Mouse (Mus musculus): ENCODE results near the gene Tshz2.

The Tshz2 gene

DNA sequence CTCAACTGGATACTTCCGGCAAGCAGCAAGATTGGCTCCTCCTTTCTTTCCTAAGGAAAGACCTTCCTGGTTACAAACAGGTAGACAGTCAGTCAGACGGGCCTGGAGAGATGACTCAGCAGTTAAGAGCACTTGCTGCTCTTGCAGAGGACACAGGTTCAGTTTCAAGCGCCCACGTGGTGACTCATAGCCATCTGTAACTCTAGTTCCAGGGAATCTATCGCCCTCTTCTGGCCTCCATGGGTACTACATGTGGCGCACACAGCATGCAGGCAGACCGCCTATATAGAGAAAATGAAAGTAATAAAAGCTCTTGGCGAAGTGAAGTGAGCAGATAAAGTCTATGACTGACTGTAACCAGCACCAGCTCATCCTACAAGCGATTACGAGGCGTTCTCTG is 413.1 kb downstream of the Tshz2 start:
- CTCF ChIA-PET, result no interaction called here

DNA sequence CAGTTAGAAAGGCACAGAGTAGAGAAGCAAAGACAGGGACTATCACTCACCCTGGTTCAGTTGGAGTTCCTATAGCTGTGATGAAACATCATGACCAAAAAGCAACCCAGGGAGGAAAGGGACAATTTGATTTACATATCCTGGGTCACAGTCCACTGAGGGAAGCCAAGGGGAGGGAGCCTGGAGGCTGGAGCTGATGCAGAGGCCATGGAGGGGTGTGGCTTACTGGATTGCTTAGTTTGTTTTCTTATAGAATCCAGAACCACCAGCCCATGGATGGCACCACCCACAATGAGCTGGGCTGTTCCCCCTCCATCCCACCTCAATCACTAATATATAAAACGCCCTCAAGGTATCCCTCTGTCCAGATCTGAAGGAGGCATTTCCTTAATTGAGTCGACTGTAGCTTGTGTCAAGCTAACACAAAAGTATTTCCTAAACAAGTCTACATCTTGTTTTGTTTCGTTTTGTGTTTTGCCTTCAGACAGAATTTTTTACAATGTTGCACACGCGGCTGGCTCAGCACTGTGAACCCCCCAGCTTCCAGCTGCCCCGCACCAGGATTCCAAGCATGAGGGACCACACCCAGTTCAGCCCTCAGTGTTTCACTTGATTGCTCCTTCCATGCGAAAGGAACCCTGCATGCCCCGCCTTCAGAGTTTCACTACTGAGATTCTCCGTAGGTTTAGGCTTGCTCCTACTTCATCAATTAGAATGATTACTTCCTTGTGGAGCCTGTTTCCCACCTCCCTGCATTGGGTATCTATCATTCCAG is 413.7 kb downstream of the Tshz2 start:
- CTCF ChIA-PET, result no interaction called here

DNA sequence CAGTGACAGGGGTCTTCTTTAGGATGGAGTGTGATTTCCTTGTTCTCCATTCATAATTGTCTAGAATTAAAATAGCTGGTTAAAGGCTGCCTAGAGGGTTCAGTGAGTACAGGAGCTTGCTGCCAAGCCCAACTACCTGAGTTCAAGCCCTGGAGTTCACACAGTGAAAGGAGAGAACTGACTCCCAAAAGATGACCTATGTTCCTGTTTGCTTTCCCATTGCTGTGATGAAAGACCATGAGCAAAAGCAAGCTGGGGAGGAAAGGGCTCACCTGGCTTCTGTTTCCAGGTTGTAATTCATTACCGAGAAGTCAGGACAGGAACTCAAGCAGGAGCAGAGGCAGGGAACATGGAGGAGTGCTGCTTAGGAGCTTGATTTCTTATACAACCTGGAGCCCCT is 416.0 kb downstream of the Tshz2 start:
- CTCF ChIA-PET, result no interaction called here

DNA sequence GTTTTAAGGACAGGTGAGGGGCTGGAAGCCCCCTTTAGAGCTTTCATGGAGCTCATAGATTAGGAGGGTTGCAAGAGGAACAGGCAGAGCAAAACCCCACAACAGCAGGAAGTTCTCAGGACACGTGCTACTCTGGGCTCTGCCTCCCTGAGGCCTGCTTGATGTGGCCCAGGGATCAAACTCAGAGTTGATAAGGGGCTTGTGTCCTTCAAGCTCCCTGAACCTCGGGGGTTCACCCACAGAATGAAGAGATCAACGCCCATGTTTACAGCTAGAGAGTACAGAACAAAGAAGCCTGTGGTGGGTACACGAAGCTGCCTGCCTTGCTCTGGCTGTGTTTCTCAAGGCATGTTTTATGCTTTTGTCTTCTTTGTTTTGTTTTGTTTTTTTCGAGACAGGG is 417.8 kb downstream of the Tshz2 start:
- CTCF ChIA-PET, result no interaction called here

DNA sequence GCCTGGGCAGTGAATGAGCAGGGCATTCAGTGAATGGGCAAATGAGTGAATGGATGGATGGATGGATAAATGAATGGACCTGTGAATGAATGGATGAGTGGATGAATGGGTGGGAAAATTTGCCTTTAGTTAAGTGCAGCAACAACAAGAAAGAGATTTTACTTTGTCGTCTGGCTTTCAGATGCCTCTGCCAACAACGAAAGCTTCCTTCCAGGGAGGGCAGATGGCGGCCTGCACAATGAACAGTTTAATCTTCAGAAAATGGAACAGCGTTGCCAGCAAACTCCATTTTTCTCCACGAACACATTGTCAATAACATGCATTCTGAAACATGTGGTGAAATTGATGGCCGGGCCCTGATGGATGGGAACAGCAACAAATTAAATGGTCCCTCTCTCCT is 418.6 kb downstream of the Tshz2 start:
- CTCF ChIA-PET, result no interaction called here

DNA sequence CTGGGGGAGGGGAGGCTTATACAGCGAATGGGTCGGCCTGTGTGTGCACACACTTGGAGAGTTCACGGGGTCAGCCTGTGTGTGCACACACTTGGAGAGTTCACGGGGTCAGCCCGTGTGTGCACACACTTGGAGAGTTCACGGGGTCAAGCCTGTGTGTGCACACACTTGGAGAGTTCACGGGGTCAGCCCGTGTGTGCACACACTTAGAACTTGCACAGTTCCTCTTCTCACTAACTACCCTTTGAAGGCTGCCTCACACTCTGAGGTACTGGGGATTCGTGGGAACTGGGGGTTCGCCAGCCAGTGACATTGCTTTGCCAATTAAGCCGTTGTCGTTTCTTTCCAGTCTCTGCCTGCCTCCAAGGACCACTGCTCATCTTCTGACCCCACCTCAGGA is 422.1 kb downstream of the Tshz2 start:
- CTCF ChIA-PET, result interaction anchor here (0.5 to 1.4 kb wide), 3 partner anchors 11 to 50 kb away, joined by 3 to 4 read pairs (median 3); no protein-coding TSS in a partner anchor

DNA sequence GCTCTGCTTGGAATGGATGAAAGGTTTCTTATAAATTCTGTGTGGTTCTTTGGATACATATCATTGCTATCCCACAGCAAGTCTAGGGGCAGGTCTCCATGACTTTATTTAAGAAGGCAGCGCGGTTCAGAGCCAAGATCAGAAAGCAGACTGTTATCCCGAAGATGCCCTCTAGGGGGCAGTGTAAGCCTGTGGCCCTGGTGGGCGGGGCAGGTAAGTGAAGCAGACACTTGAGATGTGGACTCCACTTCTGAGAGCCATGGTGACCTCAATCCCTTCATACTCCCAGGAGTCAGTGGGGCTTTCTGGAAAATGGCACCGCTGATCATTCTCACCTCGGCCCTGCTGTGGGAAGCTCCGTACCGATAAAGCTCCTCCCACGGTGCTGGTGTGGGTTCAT is 422.6 kb downstream of the Tshz2 start:
- CTCF ChIA-PET, result interaction anchor here (0.5 to 1.4 kb wide), 4 partner anchors 10 to 49 kb away, joined by 3 to 6 read pairs (median 4); no protein-coding TSS in a partner anchor

DNA sequence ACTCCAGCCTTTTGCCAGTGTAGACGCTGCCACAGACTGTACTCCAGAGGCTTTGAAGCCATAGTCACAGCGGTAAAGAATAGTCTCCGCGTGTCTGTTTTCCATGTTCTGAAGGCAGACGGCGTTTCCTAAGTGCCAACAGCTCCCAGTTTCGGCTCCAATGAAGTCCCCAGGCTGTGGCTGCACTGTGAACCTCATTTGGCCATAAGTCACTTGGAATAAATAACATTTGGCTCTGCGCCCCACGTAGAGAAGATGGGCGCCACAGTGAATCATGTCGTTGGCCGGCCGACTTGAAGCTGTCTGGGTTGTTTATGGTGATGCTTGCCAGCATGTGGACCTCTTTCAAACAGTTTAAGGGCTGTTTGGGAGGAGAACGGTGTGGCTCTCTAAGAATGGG is 426.0 kb downstream of the Tshz2 start:
- CTCF ChIA-PET, result interaction anchor here (0.7 kb wide), 1 partner anchor 43 kb away, joined by 3 read pairs; no protein-coding TSS in a partner anchor

DNA sequence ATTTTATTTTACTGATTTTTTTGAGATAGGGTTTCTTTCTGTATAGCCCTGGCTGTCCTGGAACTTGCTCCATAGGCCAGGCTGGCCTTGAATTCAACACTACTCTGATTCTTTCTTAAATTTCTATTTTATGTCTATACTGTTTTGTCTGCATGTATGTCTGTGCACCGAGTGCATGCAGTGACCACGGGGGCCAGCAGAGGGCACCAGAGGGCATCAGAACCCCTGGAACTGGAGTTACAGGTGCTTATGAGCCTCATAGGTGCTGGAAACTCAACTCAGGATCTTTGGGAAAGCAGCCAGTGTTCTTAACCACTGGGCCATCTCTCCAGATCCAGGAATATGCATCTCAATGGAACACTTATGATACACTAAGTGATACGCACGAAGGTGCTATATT is 427.3 kb downstream of the Tshz2 start:
- CTCF ChIA-PET, result no interaction called here

DNA sequence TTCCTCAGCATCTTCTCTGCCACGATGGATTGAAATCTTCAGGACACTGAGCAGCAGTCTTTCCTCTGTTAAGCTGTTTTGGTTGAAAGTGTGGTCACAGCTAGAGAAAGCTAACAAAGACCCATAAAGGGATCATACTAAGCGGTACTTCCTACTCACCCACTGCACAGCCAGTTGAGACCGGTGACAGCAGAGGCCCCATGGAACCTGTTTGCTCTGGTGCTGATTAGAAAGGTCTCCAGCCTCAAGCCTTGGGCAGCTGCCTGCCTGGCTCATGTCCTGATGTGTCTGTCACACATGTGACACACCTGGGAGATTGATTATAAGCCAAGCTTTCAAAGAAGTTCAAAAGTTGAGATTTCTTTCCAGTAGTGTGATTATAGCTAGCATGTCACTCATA is 429.6 kb downstream of the Tshz2 start:
- CTCF ChIA-PET, result no interaction called here

DNA sequence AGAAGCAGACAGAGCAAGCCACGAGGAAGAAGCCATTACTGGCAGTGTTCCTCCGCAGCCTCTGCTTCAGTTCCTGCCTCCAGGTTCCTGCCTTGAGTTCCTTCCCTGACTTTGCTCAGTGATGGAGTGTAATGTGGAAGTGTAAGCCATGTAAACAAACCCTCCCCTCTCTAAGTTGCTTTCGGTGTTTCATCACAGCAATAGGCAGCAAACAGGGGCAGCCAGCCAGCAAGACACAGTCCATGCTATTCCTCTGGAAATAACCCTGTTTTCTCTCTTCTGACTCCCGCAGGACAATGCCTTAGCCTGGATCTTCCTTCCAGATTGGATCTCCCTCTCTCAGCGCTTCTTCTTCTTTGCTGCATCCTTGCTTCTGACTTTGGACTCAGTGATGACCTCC is 437.2 kb downstream of the Tshz2 start:
- CTCF ChIA-PET, result no interaction called here

DNA sequence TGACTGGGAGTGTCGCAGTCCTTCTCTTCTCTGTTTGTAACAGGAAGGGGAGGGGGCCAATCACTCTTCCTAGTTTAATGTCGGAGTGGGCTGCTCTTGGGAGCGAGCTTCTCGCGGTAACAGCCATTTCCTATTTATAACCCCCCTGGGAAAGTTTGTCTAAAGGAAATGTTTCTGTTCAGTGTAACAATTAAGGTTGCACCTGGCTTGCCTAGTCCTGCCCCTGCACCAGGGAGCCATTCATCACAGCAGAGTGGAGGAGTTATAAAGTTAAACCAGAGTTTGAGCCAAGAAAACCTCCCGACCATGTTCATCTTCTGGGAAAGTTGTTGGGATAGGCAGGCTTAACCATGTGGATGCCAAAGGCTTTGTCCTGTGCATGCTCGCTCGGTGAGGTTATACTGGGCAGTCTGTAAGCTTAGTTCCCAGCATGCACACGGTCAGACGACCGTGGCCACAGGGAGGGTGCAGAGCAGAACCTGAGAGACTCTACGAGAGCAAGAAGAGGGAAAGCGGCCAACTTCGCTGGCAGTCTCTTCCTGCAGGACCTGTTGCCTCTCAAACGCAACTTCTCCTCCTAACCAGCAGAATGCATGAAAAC is 437.9 kb downstream of the Tshz2 start:
- CTCF ChIA-PET, result no interaction called here

DNA sequence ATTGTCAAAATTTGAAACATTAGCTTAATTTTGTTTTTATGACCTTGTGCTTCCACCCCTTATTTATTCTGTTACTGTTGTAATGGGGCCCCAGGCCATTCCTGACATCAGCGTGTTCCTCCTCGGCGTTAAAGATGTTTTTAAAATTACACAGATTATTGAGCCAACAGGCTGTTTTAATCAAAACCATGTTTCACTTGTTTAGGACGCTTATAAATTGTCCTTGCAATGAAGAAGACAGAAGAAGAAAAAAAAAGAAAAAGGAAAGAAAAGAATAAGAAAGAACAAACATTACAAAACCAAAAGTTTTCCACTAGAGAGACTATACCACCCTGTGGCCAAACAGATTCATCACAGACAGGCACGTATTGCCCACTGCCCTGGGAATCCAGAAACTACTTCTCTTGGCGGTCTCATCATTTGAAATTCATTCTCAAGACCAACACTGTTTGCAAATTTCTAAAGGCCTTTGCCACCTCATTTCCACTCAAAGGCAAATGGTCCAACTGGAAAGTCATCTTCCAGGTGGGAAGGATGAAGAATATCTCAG is 444.2 kb downstream of the Tshz2 start:
- CTCF ChIA-PET, result no interaction called here

DNA sequence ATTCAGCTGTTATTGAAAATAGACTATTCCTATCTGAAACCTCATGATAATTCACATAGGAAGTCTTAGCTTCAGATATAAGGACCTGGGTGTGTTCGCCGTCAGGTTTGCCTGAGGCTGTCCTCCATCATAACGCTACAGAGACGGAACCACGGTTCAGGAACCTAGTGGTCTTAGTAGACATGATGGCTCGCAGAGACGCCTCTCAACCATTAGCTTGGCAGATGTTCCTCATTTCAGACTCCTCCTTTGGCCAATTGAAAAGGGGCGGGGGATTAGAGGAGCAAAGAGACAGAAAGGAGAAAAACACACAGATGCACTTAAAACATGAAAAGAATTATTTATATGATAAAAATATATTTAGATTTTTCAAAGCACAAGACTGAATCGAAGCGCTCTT is 445.2 kb downstream of the Tshz2 start:
- CTCF ChIA-PET, result interaction anchor here (0.5 kb wide), 1 partner anchor 58 kb away, joined by 3 read pairs; no protein-coding TSS in a partner anchor

DNA sequence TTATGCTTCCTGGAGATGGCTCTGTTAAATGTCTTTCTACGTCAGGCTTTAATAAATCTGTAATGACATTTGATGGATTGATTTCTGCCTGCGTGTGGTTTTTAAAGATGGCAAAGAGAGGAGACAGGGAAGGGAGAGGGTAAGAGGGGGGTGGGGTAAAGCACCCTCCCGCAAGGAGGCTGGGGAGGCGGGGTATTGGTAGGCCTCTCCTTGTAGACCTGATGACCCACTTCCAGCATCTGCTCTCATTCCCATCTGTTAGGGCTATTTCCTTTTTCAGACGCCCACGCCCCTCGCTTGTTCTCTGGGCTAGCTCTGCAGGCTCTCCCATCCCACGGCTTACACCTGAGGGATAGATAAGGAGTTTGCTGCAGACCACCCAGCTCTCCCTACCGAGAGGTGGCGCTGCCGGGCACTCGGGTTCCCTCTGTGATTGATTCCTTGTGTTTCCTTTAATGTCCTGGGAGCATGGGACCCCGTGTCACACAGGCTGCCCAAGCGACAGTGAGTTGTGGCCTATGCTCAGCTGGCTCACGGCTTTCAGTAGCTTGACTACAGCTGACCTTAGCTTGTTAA is 445.7 kb downstream of the Tshz2 start:
- CTCF ChIA-PET, result interaction anchor here (0.5 kb wide), 1 partner anchor 58 kb away, joined by 3 read pairs; no protein-coding TSS in a partner anchor

DNA sequence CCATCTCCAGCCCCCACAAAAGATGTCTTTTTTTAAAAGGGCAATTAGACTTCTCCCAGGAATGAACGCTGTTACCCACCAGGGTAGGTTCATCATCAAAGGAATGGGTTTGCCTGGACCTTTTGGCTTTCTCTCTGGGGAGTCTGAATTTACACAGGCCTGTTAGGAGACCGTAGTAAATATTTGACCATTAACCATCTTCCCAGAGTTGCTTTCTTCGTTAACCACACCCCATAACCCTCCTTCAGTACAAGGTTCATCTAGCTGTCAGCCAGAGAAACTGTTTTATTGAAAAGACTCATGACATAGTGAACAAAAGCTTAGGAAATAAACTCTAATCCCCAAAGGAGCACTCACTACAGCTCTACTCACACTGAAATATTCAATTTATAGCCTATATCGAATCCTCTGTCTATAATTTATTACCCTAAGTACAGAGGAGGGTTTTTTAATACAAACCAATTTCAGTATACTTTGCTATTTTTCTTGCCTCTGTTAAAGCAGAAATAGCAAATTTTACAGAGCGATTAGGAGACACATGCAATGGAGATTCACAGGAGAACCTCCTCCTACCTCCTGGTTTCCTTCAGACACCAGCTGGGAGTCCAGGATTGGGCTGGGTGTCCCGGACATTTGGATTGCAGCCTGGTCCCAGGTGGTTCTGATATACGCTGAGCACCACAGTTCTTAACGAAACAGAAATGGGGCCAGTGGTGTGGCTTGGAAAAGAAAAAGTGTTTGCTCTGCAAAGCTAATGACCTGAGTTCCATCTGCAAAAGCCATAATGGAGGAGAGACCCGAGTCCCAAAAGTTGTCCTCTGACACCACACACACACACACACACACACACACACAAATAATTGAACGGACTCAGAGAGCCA is 459.0 kb downstream of the Tshz2 start:
- CTCF ChIA-PET, result no interaction called here

DNA sequence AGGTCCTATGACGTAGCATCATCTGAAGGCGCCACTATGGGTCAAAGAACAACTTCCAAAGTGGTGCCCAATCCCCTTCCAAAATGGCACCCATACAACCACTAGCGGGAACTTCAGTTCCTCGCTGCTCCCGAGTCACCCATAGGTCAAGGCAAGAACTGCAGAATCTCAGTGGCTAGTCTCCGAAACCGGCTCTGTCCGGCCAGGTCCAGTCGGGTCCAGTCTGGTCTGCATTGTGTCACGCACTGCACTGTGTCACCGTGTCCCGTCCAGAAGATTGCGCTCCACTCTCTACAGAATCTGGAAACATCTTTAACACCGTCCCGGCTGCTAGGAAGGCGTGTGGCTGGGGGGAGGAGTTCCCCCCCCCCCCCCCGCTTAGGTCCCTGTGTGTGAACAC is 461.4 kb downstream of the Tshz2 start:
- CTCF ChIA-PET, result no interaction called here

DNA sequence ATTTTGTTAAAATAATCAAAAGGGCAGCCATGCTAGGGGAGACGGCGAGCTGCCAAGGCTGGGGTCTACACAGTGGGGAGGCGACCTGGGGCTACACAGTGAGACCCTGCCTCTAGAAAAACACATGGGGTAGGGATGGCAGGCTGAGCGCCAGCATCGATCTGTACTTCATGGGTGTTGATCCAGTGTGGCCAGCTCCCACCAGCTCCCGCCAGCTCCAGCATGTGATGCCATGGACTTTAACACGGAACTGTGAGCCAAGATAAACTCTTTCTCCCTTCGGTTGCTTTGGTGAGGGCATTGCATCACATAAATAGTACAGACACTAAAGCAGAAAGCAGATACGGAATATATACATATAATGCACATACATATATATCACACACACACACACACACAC is 462.1 kb downstream of the Tshz2 start:
- CTCF ChIA-PET, result no interaction called here

DNA sequence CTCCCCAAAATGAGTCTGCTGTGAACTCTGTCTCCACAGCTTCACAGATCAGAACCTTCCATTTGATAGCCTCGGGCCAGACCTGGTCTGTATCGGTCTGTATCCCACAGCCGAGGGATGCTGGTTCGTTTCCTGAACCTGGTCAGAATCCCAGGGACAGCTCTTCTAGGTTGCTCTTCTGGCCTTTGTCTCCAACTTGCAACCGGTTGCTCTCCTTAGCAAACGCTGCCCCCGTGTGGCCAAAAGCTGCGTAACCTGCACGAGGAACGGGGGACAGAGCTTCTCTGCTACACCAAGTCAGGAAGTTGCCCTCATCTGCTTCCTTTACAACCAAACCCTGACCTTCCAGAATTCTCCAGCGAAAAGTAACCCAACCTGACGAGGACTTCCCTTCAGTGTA is 468.3 kb downstream of the Tshz2 start:
- CTCF ChIA-PET, result interaction anchor here (0.6 to 1.0 kb wide), 3 partner anchors 42 to 1356 kb away, joined by 3 read pairs; no protein-coding TSS in a partner anchor

DNA sequence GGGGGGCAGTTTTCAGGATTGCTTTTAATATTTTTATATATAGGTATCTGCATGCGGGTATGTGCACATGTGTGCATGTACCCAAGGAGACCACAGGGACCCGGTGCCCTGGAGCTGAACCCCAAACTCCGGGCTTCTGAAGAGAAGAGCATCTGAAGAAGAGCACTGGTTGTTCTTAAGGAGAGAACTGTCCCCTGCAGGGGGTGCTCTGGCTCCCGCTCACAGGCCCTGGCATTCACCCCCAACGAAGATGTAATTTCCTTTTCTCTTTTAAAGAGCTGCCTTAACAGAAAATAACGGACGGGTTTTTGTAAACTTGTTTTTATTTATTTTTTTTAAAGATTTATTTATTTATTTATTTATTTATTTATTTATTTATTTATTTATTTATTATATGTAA is 469.1 kb downstream of the Tshz2 start:
- CTCF ChIA-PET, result interaction anchor here (0.8 kb wide), 1 partner anchor 18 kb away, joined by 3 read pairs; no protein-coding TSS in a partner anchor

DNA sequence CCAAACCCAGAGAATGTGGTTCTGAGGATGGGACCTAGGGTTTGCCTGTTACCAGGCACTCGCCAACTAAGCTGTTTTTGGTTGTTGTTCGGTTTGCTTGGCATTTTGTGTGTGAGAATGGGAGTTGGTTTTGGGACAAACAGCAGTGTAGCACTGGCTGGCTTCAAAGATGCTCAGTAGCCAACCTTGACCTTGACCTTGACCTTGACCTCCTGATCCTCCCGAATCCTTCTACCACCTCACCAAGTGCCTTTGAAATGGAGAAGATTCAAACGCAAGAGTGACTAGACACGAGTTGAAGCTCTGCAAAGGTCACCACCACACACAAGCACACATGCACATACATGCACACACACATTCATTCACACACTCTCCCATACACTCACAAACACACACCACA is 470.5 kb downstream of the Tshz2 start:
- CTCF ChIA-PET, result interaction anchor here (0.6 to 1.0 kb wide), 3 partner anchors 9 to 242 kb away, joined by 3 to 6 read pairs (median 3); no protein-coding TSS in a partner anchor
